Mouse (Mus musculus) limb, embryonic 13.5 days (tissue): Measurements from ENCODE around the gene Sft2d1. TPM values are rescaled to one million over a fixed set of nuclear protein-coding genes. Genes with fewer than 3 reads are reported as not detected.

Source experiments
- ATAC-seq: fragments of 200-750 bp; cut with Nextera tagmentation; 2 replicates; pipeline ENCODE4 v1.8.0; 2017; ENCODE audit warnings: low read depth, moderate number of reproducible peaks, moderate TSS enrichment; ENCODE audit not compliant: low FRiP score
- H3K27ac ChIP-seq: fragments of 300-500 bp; sonication (generic); 2 replicates; pipeline ENCODE4 v1.5.1; 2015; ENCODE audit warnings: inconsistent platforms, mild to moderate bottlenecking, moderate library complexity
- H3K27me3 ChIP-seq: fragments of 300-500 bp; sonication (generic); 2 replicates; pipeline ENCODE4 v1.6.1; 2015; ENCODE audit warnings: mild to moderate bottlenecking, inconsistent platforms
- H3K36me3 ChIP-seq: fragments of 300-500 bp; sonication (generic); 2 replicates; pipeline ENCODE4 v1.6.1; 2015; ENCODE audit warnings: inconsistent platforms, mild to moderate bottlenecking, moderate library complexity
- H3K4me1 ChIP-seq: fragments of 300-500 bp; sonication (generic); 2 replicates; pipeline ENCODE4 v1.6.1; 2015; ENCODE audit warnings: inconsistent platforms
- H3K4me2 ChIP-seq: fragments of 300-500 bp; sonication (generic); replicated peaks from 2 replicates; pipeline ENCODE4 v1.6.1; 2015; ENCODE audit warnings: inconsistent platforms, mild to moderate bottlenecking, moderate library complexity
- H3K4me3 ChIP-seq: fragments of 300-500 bp; sonication (generic); 2 replicates; pipeline ENCODE4 v1.5.1; 2015; ENCODE audit warnings: moderate library complexity, mild to moderate bottlenecking, inconsistent platforms
- H3K9ac ChIP-seq: fragments of 300-500 bp; sonication (generic); 2 replicates; pipeline ENCODE4 v1.6.1; 2015; ENCODE audit warnings: mild to moderate bottlenecking, inconsistent platforms
- H3K9me3 ChIP-seq: fragments of 300-500 bp; sonication (generic); 2 replicates; pipeline ENCODE4 v1.6.1; 2016; ENCODE audit warnings: inconsistent platforms
- WGBS: fragments of 180-500 bp; shearing (Covaris S2); methylation state at CpG from one replicate; pipeline ENCODE4 v1.1.7; 2015; 5-methylcytosine and 5-hydroxymethylcytosine counted together
- polyA plus RNA-seq: library from polyadenylated mRNA; unstranded; fragments of >200 nt; fragmentation: Nextera tagmentation; extraction: Ambion mirVana; gene quantifications from 2 replicates; pipeline ENCODE4 v1.2.1, GENCODE M21; 2015

The Sft2d1 gene
- polyA plus RNA-seq, 1 experiment from 2014 or later = 60.9 TPM

DNA sequence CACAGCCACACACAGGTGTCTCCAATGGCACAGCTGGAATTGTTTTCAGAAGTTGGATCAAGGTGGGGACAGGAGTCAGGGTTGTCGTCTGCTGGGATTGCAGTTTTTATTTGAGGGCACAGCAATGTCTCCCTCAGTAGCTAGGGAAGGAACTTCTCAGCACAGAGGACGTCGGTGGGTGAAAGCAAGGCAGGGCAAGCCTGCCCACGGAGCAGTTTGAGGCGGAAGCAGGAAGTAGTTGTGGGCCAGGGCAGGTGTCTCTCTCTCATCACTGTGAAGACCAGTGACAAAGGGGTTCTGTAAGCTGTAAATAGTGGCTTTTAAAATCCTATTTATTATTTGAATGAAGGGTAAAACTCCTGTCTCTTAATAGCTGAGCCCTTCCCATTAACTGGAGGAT is 31.8 kb downstream of the Sft2d1 start:
- Histone ChIP-seq H3K27me3 (peaks cover 57% of the 10 kb centered on the region), H3K9ac (no peak overlapping the region), H3K36me3 (no peaks in the 10 kb centered on the region), H3K4me1 (peaks cover 16% of the 10 kb centered on the region), H3K9me3 (no peaks in the 10 kb centered on the region), H3K4me3 (no peak overlapping the region), H3K27ac (no peak overlapping the region), H3K4me2 (no peak overlapping the region)
- 38% methylated on average over 5 of the region's 5 CpGs for WGBS
- ATAC-seq = no peak

DNA sequence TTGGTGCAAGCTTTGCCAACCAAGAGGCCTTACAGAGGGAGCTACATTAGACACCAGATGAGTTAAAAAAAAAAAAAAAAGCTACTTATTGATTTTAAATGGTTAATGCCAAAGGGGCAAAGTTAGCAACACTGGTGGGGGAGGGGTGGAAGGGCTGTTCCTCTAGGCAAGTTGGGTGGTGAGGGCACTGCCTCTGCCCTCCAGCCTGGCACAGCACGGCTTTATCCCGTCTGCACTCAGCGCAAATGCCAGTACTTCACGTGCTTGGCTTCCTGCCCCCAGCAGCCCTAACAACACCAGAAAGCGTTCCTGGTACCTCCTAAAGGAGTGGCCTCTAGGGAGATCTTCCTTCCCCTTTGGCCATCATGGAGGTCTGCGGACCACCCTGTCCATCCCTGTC is 32.5 kb downstream of the Sft2d1 start:
- Histone ChIP-seq H3K4me2 (no peak overlapping the region), H3K27ac (no peak overlapping the region), H3K27me3 (peaks cover 54% of the 10 kb centered on the region), H3K36me3 (no peaks in the 10 kb centered on the region), H3K9me3 (no peaks in the 10 kb centered on the region), H3K4me1 (peaks cover 16% of the 10 kb centered on the region), H3K9ac (no peak overlapping the region), H3K4me3 (no peak overlapping the region)
- no peak for ATAC-seq
- WGBS = 68% methylated on average over 6 of the region's 6 CpGs

DNA sequence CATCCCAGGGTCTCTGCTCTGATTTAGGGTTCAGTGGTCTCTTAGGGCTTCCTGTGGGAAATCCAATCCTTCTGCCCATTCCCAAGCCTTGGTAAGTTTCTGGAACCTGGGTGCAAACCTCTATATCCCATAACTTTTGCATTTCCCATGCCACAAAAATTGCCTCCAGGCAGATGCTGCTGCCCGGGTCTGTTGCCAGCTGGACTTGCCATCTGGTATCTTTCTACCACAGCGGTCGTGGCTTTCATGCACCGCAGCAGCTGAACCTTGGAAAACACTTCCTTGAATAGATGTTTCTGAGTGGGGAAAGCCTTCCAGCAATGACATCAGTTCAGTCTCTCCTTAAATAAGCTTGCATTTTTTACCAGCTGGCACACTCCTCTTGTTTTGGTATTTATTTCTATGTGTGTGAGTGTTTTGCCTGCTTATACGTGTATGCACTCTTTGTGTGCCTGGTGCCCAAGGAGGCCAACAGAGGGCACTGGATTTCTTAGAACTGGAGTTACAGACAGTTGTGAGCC is 36.9 kb downstream of the Sft2d1 start:
- Histone ChIP-seq H3K27me3 (peaks cover 10% of the 10 kb centered on the region), H3K4me3 (no peak overlapping the region), H3K4me2 (no peak overlapping the region), H3K27ac (no peak overlapping the region), H3K9me3 (no peaks in the 10 kb centered on the region), H3K36me3 (no peaks in the 10 kb centered on the region), H3K4me1 (no peaks in the 10 kb centered on the region), H3K9ac (no peak overlapping the region)
- ATAC-seq = no peak
- 81% methylated on average over 5 of the region's 5 CpGs for WGBS

DNA sequence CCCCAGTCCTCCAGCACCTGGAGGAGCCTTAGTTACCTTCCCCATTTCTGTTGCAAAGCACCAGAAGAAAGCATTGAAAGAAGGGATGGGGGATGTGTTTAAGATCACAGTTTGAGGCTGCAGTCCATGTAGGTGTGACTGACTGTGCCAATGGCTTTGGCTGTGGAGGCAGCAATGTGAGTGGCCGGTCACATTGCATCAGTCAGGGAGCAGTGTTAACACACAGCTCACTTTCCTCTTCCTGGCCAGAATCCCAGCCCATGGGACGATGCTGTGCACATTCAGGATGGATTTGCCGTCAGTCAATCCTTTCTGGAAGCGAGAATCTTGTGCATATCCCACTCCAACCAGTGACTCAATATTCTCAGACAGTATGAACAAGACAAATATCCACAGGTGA is 38.0 kb downstream of the Sft2d1 start:
- Histone ChIP-seq H3K9ac (no peak overlapping the region), H3K4me2 (no peak overlapping the region), H3K36me3 (no peaks in the 10 kb centered on the region), H3K9me3 (no peaks in the 10 kb centered on the region), H3K27ac (no peak overlapping the region), H3K4me1 (no peaks in the 10 kb centered on the region), H3K27me3 (peaks cover 1% of the 10 kb centered on the region; the same call in 1 of the 2 replicates), H3K4me3 (no peak overlapping the region)
- ATAC-seq = no peak
- WGBS = 86% methylated on average over 4 of the region's 4 CpGs

DNA sequence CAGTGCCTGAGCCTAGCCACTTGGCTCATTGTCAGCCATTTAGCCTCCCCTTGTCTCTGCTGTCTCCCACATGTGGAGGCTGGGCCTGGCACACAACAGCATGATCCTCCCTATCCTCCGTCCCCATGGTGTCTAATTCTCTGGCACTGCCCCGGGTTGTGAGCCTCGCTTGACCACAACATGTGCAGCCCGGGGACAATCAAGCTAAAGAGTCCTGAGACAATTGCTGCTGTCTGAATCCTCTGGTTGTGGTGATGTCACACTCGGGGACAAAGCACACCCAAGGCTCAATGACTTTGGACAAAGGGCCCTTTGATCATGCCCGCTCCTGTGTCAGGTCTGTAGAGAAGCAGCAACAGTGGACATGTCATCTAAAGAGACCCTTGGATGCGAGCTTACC is 40.2 kb downstream of the Sft2d1 start:
- Histone ChIP-seq H3K36me3 (no peaks in the 10 kb centered on the region), H3K9ac (no peak overlapping the region), H3K27ac (no peak overlapping the region), H3K4me2 (no peak overlapping the region), H3K9me3 (no peaks in the 10 kb centered on the region), H3K4me1 (no peaks in the 10 kb centered on the region), H3K27me3 (no peaks in the 10 kb centered on the region), H3K4me3 (no peak overlapping the region)
- ATAC-seq = no peak
- 89% methylated on average over 7 of the region's 7 CpGs for WGBS

DNA sequence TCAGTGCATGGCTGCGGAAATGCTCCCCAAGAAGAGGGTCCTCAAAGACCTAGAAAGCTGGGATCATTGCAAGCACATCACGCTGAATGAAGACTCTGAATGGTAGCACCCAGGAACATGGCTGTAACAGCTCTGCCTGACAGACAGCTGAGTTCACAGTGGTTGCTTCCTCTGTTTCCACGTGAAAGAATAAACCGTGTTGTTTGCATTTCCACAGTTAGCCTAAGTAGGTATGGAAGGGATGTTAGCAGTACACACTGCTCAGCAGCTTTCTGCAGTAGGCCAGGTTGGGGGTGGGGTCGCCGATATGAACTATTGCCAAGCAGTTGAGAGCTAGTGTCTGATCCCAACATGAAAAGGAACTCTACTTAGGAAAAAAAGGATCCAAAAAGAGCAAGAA is 44.8 kb downstream of the Sft2d1 start, which contains the start of gene T2:
T2 (plus strand) TSS at position 301 of the 400 bp plus-strand sequence.
- H3K36me3 ChIP-seq = no peaks in the 10 kb centered on the region
- no peak within 1 kb of the TSS for H3K27ac ChIP-seq
- no peak within 1 kb of the TSS for H3K4me3 ChIP-seq
- WGBS = 86% methylated on average over 6 of the region's 6 CpGs
- H3K4me2 ChIP-seq = no peak within 1 kb of the TSS
- H3K9ac ChIP-seq = no peak within 1 kb of the TSS
- H3K27me3 ChIP-seq = no peaks in the 10 kb centered on the region
- no peaks in the 10 kb centered on the region; the same call in 1 of the 2 replicates for H3K4me1 ChIP-seq
- ATAC-seq = no peak
- H3K9me3 ChIP-seq = no peaks in the 10 kb centered on the region

DNA sequence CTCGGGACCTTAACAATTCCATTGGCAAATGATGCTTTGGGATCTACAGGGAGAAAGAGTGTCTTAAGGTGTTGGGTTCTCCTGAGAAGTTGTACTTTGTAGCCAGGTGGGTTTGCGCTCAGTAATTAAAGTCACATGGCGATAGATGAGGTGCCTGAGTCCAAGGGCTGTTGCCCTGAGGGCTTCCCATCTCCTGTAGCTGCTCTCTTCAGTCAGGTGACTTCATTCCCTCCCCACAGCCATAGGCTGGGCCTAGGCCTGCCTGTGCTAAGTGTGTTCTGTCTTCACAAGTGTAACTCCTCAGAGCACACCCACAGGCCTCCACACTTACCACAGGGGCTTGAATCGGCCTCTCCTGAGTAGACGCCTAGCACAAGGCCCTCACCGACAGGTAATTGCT is 46.6 kb downstream of the Sft2d1 start:
- no peaks in the 10 kb centered on the region for H3K9me3 ChIP-seq
- H3K27me3 ChIP-seq = no peaks in the 10 kb centered on the region
- ATAC-seq = no peak
- H3K36me3 ChIP-seq = no peaks in the 10 kb centered on the region
- WGBS = 87% methylated on average over 6 of the region's 6 CpGs
- no peak overlapping the region for H3K9ac ChIP-seq
- H3K4me1 ChIP-seq = peaks cover 17% of the 10 kb centered on the region
- H3K4me2 ChIP-seq = no peak overlapping the region
- no peak overlapping the region for H3K27ac ChIP-seq
- no peak overlapping the region for H3K4me3 ChIP-seq

DNA sequence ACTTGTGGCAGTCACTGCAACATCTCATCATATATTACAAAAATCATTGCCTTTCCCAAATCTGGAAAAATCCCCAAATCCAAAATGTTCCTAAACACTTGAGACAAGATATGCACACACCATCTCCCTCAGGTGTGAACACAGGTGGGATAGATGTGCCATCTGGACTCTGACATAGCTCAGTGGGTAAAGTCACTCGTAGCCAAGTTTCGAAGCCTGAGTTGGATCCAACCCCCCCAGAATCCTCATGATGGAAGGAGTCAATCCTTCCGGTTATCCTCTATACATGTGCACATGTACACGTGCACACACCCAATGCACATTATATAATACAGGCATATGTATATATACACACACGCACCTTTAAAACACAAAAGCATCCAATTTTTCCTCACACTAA is 50.0 kb downstream of the Sft2d1 start:
- Histone ChIP-seq H3K4me1 (peaks cover 21% of the 10 kb centered on the region), H3K4me3 (no peak overlapping the region), H3K36me3 (no peaks in the 10 kb centered on the region), H3K27ac (no peak overlapping the region), H3K9ac (no peak overlapping the region), H3K27me3 (0 out of 2 replicates have a peak, but pooled peaks cover 4% of the 10 kb centered on the region), H3K9me3 (no peaks in the 10 kb centered on the region), H3K4me2 (no peak overlapping the region)
- ATAC-seq = no peak
- WGBS = 91% methylated on average over 5 of the region's 5 CpGs

DNA sequence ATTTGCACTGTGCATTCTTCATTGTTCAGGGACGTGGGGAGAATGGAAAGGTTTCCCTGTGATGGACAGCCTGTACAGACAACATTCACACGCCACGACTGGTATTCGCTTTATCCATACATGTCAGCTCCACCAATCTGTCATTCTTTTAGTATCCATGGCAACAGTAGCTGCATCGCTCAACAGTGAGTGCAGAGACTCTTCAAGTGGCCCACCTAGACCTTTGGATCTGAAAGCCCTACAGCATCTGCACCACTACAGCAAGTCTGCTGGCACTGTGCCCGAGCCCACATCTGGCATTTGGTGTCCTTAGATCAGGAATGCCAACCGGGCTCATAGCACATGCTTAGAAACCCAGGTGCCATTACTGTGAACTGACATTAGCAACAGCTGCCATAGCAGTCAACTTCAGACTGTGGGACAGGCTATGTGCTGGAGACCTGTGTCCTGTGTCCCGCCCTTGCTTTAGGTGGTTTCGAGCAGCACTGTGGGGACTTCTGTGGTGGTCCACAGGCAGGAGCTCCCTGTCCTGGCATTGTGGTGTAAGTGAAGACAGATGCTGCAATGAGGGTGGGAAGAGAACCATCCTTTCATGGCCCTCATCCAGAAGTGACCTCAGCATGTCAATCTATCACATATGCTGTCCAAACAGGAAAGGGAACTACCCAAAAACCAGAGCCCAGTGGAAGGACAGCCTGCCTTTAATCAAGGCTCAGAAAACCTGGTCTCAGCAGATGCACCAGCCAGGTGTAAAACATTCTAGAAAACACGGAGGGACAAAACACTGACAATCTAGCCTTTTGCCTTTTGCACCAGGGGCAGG is 50.6 kb downstream of the Sft2d1 start:
- H3K4me3 ChIP-seq = no peak overlapping the region
- no peak overlapping the region for H3K4me2 ChIP-seq
- 65% methylated on average over 10 of the region's 10 CpGs for WGBS
- no peak for ATAC-seq
- H3K36me3 ChIP-seq = no peaks in the 10 kb centered on the region
- H3K4me1 ChIP-seq = peaks cover 22% of the 10 kb centered on the region
- no peak overlapping the region for H3K9ac ChIP-seq
- H3K27me3 ChIP-seq = 0 out of 2 replicates have a peak, but pooled peaks cover 4% of the 10 kb centered on the region
- H3K27ac ChIP-seq = no peak overlapping the region
- H3K9me3 ChIP-seq = no peaks in the 10 kb centered on the region

DNA sequence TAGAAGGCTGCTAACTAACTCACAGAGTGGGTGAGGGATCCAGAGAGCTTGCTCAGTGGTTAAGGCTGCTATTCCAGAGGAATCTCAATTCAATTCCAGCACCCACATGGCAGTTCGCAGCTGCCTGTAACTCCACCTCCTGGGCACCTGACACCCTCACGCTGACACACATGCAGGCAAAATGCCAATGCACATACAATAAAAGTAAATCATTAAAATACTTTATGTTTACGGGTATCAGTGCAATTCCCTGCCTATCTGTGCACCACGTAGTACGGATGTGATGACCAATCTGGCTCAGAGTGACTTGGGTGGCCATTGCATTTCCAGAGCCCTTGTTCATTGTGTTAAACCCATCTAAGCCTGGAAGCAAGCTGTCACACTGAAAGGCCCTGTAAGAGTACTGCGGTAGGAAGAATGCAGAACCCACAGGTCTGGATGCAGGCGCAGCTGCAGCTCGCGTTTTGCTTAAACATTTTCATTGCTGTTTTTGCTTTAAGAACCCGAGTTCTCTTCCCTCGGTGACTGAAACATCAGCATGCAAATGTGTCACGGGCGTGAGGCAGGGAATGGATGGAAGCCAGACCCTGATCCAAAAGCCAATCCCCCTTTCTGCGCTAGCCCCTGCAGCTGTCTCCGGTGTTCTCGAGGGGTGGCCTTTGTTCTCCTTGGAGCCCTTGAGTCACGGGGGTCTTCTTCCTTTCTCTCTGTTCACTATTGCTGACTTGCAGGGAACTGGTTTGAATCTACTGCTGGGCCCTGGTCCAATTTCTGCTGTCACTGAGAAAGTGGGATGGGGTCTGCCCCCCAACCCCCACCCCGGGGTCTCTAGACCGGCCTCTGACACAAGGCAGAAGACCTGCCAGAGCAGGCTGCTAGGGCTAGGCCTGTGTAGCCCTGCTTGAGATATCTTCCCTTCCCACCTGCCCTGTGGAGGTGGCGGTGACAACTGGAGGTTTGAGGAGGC is 56.9 kb downstream of the Sft2d1 start:
- no peaks in the 10 kb centered on the region for H3K9me3 ChIP-seq
- H3K4me1 ChIP-seq = peaks cover 50% of the 10 kb centered on the region
- 0 out of 2 replicates have a peak, but pooled peaks have one; percentile 2 for ATAC-seq
- H3K36me3 ChIP-seq = no peaks in the 10 kb centered on the region
- H3K4me2 ChIP-seq = peak overlapping the region; percentile 48
- 0 out of 2 replicates have a peak, but pooled peaks cover 4% of the 10 kb centered on the region for H3K27me3 ChIP-seq
- peak overlapping the region; percentile 63 for H3K27ac ChIP-seq
- peak overlapping the region; percentile 5; the same call in 1 of the 2 replicates for H3K4me3 ChIP-seq
- WGBS = 13% methylated on average over 20 of the region's 20 CpGs
- no peak overlapping the region for H3K9ac ChIP-seq

DNA sequence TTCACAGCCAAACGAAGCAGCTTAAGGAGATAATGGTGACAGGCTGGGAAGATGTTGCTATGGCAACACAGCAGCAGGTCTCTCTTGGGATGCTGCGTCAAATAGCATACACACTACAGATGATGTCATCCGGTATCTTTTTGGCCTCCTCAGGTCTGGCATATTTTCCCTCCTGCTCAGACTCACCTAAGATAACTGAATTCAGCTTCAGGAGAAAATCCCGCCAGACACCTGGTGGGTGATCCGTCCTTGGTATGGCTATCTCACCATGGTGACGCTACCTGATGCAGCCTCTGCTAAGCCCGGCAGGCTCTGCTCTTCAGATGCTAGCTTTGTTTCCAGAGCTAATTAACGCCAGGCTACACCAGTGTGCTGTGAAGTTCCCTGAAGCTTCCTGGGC is 57.7 kb downstream of the Sft2d1 start:
- H3K27ac ChIP-seq = no peak overlapping the region
- H3K36me3 ChIP-seq = no peaks in the 10 kb centered on the region
- peaks cover 49% of the 10 kb centered on the region for H3K4me1 ChIP-seq
- H3K4me2 ChIP-seq = no peak overlapping the region
- H3K9ac ChIP-seq = no peak overlapping the region
- WGBS = 32% methylated on average over 8 of the region's 8 CpGs
- ATAC-seq = no peak
- H3K27me3 ChIP-seq = 0 out of 2 replicates have a peak, but pooled peaks cover 4% of the 10 kb centered on the region
- no peak overlapping the region for H3K4me3 ChIP-seq
- H3K9me3 ChIP-seq = no peaks in the 10 kb centered on the region

DNA sequence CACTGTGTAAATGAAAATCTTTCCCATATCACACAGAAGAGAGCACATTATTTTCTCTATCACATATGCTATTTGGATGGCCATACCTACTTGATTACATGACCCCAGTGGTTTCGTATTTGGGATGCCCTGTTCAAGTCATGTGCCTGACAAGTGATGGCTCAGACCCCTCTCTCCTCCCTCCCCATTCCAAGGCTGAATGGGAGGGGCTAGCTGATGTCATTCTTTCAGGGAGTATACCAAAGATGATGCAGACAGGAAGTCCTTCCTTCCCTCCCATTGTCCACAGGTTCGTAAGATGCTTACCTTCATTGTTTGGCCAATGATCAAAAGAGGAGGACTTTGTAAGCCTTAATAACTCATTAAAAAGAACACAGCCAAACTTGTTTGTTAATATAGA is 58.3 kb downstream of the Sft2d1 start:
- no peak for ATAC-seq
- Histone ChIP-seq H3K9ac (no peak overlapping the region), H3K4me3 (no peak overlapping the region), H3K27ac (no peak overlapping the region), H3K4me2 (no peak overlapping the region), H3K36me3 (no peaks in the 10 kb centered on the region), H3K27me3 (no peaks in the 10 kb centered on the region), H3K4me1 (peaks cover 49% of the 10 kb centered on the region), H3K9me3 (no peaks in the 10 kb centered on the region)
- 79% methylated on average over 2 of the region's 2 CpGs for WGBS
